Mouse (Mus musculus): ENCODE results near the gene Vmn2r57. TPM values are rescaled to one million over a fixed set of nuclear protein-coding genes. Genes with fewer than 3 reads are reported as not detected.
"Not testable (repeated sequence)": the region's sequence is repeated elsewhere in the genome, so short reads cannot be mapped to it uniquely, and the experiment has no call there.

Vmn2r57 gene
- total RNA-seq (2014; rRNA removed) = 0.07 and 0.58 TPM in 2 replicates
- polyA plus RNA-seq (2015; fragmentation: Nextera tagmentation; extraction: Ambion mirVana) = 0.45 and 0.47 TPM in 2 replicates

DNA sequence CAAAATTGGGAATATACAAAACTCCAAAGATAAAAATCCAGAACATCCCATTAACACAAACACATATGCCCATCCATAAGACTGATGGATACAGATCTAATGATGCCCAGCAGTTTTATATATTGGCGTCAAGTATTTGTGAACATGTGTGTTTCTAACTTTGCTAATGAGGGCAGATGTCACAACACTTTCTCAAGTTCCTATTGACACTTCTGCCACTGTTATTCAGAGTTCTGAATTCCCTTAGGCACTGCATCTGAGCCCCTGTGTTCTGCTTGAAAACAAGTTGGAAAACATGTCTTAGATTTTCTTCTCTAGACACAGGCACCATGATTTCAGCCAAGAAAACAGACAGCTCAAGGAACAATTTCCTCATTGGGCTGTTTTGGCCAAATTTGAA is at the start of gene Vmn2r57:
Gene Vmn2r57 (minus strand): TSS at position 101 of the 400 bp plus-strand sequence.
- H3K27me3 ChIP-seq (ENCODE audit: insufficient read depth, low read length); H3K27ac ChIP-seq; H3K9ac ChIP-seq (replicated peaks; ENCODE audit: low read length); H3K36me3 ChIP-seq (ENCODE audit: insufficient read depth, low read length); H3K4me3 ChIP-seq (ENCODE audit: low read length); H3K4me1 ChIP-seq (ENCODE audit: insufficient read depth, low read length); ATAC-seq; H3K9me3 ChIP-seq (ENCODE audit: low read length); DNase-seq (ENCODE audit: low spot score); H3K4me2 ChIP-seq (ENCODE audit: low read depth, low read length): not testable (repeated sequence)
- 68% methylated on average over 1 of the region's 1 CpGs for WGBS

DNA sequence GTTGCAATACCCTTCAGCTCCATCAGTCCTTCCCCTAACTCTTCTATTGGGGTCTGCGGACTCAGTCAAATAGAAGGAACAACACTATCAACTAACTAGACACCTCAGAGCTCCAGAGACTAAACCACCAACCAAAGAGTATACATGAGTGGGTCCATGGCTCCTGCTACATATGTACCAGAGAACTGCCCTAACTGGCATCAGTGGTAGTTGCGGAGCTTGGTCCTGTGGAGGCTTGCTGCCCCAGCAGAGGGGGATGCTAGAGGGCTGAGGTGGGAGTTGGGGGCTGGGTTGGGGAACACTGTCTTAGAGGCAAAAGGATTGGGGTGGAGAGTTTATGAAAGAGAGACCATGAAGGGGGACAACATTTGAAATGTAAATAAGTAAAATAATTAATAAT is 49.4 kb upstream of the Vmn2r57 start:
- Histone ChIP-seq H3K4me2 (ENCODE audit: low read depth, low read length) (no peak overlapping the region), H3K9me3 (ENCODE audit: low read length) (peaks cover 4% of the 10 kb centered on the region; the same call in 1 of the 2 replicates), H3K4me3 (ENCODE audit: low read length) (no peak overlapping the region), H3K27me3 (ENCODE audit: insufficient read depth, low read length) (no peaks in the 10 kb centered on the region), H3K27ac (no peak overlapping the region), H3K9ac (replicated peaks; ENCODE audit: low read length) (no peak overlapping the region), H3K36me3 (ENCODE audit: insufficient read depth, low read length) (no peaks in the 10 kb centered on the region), H3K4me1 (ENCODE audit: insufficient read depth, low read length) (no peaks in the 10 kb centered on the region)
- ATAC-seq = no peak
- no peak for TF ChIP-seq CTCF (IDR thresholded peaks at IDR 0.05; ENCODE audit: low read depth)
- WGBS = 100% methylated on average over 2 of the region's 2 CpGs
- no peak for DNase-seq (ENCODE audit: low spot score)

DNA sequence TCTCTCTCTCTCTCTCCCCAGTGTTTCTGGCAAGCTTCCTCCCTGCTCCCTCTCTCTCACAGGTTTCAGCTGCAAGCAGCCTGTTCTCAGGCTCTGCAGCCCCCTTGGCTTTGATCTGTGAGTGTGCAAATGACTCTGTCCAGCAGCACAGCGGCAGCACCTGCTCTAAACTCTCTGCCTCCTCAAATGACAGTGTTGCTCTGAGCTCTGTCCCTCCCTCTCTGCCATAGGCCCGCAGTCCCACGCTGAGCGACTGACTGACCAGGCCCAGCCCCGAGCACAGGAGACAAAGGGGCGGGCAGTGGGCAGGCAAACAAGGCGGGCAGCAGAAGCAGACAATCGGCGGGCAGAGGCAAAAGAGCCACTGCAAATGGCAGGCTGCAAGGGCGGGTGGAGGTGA is 3.4 kb upstream of the Vmn2r57 start:
- 0 out of 2 replicates have a peak, but pooled peaks cover 7% of the 10 kb centered on the region for H3K9me3 ChIP-seq (ENCODE audit: low read length)
- H3K4me3 ChIP-seq (ENCODE audit: low read length) = 0 out of 2 replicates have a peak overlapping the region, but pooled peaks have one; percentile 7
- 14% methylated on average over 10 of the region's 10 CpGs for WGBS
- H3K27ac ChIP-seq = no peak overlapping the region
- no peaks in the 10 kb centered on the region for H3K27me3 ChIP-seq (ENCODE audit: insufficient read depth, low read length)
- DNase-seq (ENCODE audit: low spot score) (peak; percentile 3), ATAC-seq (peak; percentile 64; the same call in 1 of the 2 replicates)
- 0 out of 2 replicates have a peak overlapping the region, but pooled peaks have one; percentile 21 for H3K4me2 ChIP-seq (ENCODE audit: low read depth, low read length)
- TF ChIP-seq CTCF (IDR thresholded peaks at IDR 0.05; ENCODE audit: low read depth) = no peak
- no peaks in the 10 kb centered on the region for H3K4me1 ChIP-seq (ENCODE audit: insufficient read depth, low read length)
- no peaks in the 10 kb centered on the region for H3K36me3 ChIP-seq (ENCODE audit: insufficient read depth, low read length)
- H3K9ac ChIP-seq (replicated peaks; ENCODE audit: low read length) = no peak overlapping the region

- WGBS = 79% methylated on average over 4 of the region's 4 CpGs
- Histone ChIP-seq H3K4me2 (ENCODE audit: low read depth, low read length) (peak overlapping the region; percentile 36; the same call in 1 of the 2 replicates), H3K9ac (replicated peaks; ENCODE audit: low read length) (no peak overlapping the region), H3K4me3 (ENCODE audit: low read length) (0 out of 2 replicates have a peak overlapping the region, but pooled peaks have one; percentile 13), H3K36me3 (ENCODE audit: insufficient read depth, low read length) (no peaks in the 10 kb centered on the region), H3K27ac (no peak overlapping the region), H3K9me3 (ENCODE audit: low read length) (no peaks in the 10 kb centered on the region), H3K27me3 (ENCODE audit: insufficient read depth, low read length) (no peaks in the 10 kb centered on the region), H3K4me1 (ENCODE audit: insufficient read depth, low read length) (no peaks in the 10 kb centered on the region)
- no peak for TF ChIP-seq CTCF (IDR thresholded peaks at IDR 0.05; ENCODE audit: low read depth)
- ATAC-seq (no peak), DNase-seq (ENCODE audit: low spot score) (no peak)
Observed at GRCm38 (mm10) chr7:41394130-41394529, 54.4 kb downstream of the Vmn2r57 start.

GRCm38 (mm10) chr7:41393048-41393971 is 55.2 kb downstream of the Vmn2r57 start, which contains the start of gene AI987944:
TSS of gene AI987944 (minus strand) at chr7:41393379.
- TF ChIP-seq CTCF (IDR thresholded peaks at IDR 0.05; ENCODE audit: low read depth) = peak; percentile 33; the same call in 1 of the 2 replicates
- peak within 1 kb of the TSS; percentile 77 for H3K27ac ChIP-seq
- peak within 1 kb of the TSS; percentile 56 for H3K9ac ChIP-seq (replicated peaks; ENCODE audit: low read length)
- peak; percentile 95 for DNase-seq (ENCODE audit: low spot score)
- peak within 1 kb of the TSS; percentile 61 for H3K4me2 ChIP-seq (ENCODE audit: low read depth, low read length)
- H3K4me1 ChIP-seq (ENCODE audit: insufficient read depth, low read length) = no peaks in the 10 kb centered on the region
- H3K4me3 ChIP-seq (ENCODE audit: low read length) = peak within 1 kb of the TSS; percentile 64
- no peaks in the 10 kb centered on the region for H3K27me3 ChIP-seq (ENCODE audit: insufficient read depth, low read length)
- H3K36me3 ChIP-seq (ENCODE audit: insufficient read depth, low read length) = no peaks in the 10 kb centered on the region
- H3K9me3 ChIP-seq (ENCODE audit: low read length) = no peaks in the 10 kb centered on the region
- ATAC-seq = peak; percentile 99
- WGBS = under 1% methylated on average over 25 of the region's 25 CpGs

Other genes with a start within 250 kb of the Vmn2r57 start
- 2.8 and 5.2 TPM in 2 replicates for gene AI987944, start 55.3 kb downstream of the Vmn2r57 start, total RNA-seq (2014; rRNA removed)
- gene AI987944, start 55.3 kb downstream of the Vmn2r57 start, polyA plus RNA-seq (2015; fragmentation: Nextera tagmentation; extraction: Ambion mirVana) = 7.4 and 8.4 TPM in 2 replicates
- 0.11 TPM in 1 of 2 replicates, not detected in the other for gene Gm20449, start 50.7 kb upstream of the Vmn2r57 start, total RNA-seq (2014; rRNA removed)
- gene Gm20449, start 50.7 kb upstream of the Vmn2r57 start, polyA plus RNA-seq (2015; fragmentation: Nextera tagmentation; extraction: Ambion mirVana) = 0.08 and 0.15 TPM in 2 replicates
- 3.0 and 5.3 TPM in 2 replicates for gene AW146154, start 51.2 kb upstream of the Vmn2r57 start, total RNA-seq (2014; rRNA removed)
- 3.6 and 4.1 TPM in 2 replicates for gene AW146154, start 51.2 kb upstream of the Vmn2r57 start, polyA plus RNA-seq (2015; fragmentation: Nextera tagmentation; extraction: Ambion mirVana)
- gene Gm6871, start 125.0 kb upstream of the Vmn2r57 start, total RNA-seq (2014; rRNA removed) = not detected in 2 replicates
- not detected in 2 replicates for gene Gm6871, start 125.0 kb upstream of the Vmn2r57 start, polyA plus RNA-seq (2015; fragmentation: Nextera tagmentation; extraction: Ambion mirVana)
- 22.0 and 28.6 TPM in 2 replicates for gene 2610021A01Rik, start 150.5 kb upstream of the Vmn2r57 start, total RNA-seq (2014; rRNA removed)
- 7.6 and 8.3 TPM in 2 replicates for gene 2610021A01Rik, start 150.5 kb upstream of the Vmn2r57 start, polyA plus RNA-seq (2015; fragmentation: Nextera tagmentation; extraction: Ambion mirVana)
- gene Zfp788, start 184.5 kb upstream of the Vmn2r57 start, total RNA-seq (2014; rRNA removed) = 12.2 and 19.0 TPM in 2 replicates
- 14.4 and 16.2 TPM in 2 replicates for gene Zfp788, start 184.5 kb upstream of the Vmn2r57 start, polyA plus RNA-seq (2015; fragmentation: Nextera tagmentation; extraction: Ambion mirVana)

Measured in hindbrain, postnatal 0 days (tissue).